Mouse (Mus musculus): ENCODE measurements around the gene Arhgap20.

Arhgap20 gene

GRCm38 (mm10) chr9:51764921-51765416 is at the start of gene Arhgap20:
TSS of gene Arhgap20 (plus strand) at chr9:51765337.
- DNase-seq (ENCODE audit: low spot score): peak; percentile 56

- DNase-seq (ENCODE audit: low spot score): no peak
These were observed 46.3 kb upstream of the Arhgap20 start for GRCm38 (mm10) chr9:51718793-51719192.

GRCm38 (mm10) chr9:51727960-51728359 is 37.2 kb upstream of the Arhgap20 start:
- DNase-seq (ENCODE audit: low spot score): peak; percentile 16

- DNase-seq (ENCODE audit: low spot score): no peak
These were observed 29.7 kb upstream of the Arhgap20 start for GRCm38 (mm10) chr9:51735180-51736034.

- no peak for DNase-seq (ENCODE audit: low spot score)
These were observed 28.3 kb upstream of the Arhgap20 start for GRCm38 (mm10) chr9:51736750-51737368.

- DNase-seq (ENCODE audit: low spot score): no peak
These were observed 26.8 kb upstream of the Arhgap20 start for GRCm38 (mm10) chr9:51738349-51738748.

GRCm38 (mm10) chr9:51739826-51740225 is 25.3 kb upstream of the Arhgap20 start:
- DNase-seq (ENCODE audit: low spot score): no peak

- no peak for DNase-seq (ENCODE audit: low spot score)
These were observed 15.0 kb upstream of the Arhgap20 start for GRCm38 (mm10) chr9:51750144-51750543.

GRCm38 (mm10) chr9:51761003-51761402 is 4.1 kb upstream of the Arhgap20 start:
- no peak for DNase-seq (ENCODE audit: low spot score)

- no peak for DNase-seq (ENCODE audit: low spot score)
These were observed 879 bp upstream of the Arhgap20 start for GRCm38 (mm10) chr9:51764041-51764875.

- DNase-seq (ENCODE audit: low spot score): no peak
These were observed 459 bp downstream of the Arhgap20 start for GRCm38 (mm10) chr9:51765417-51766174.

- no peak for DNase-seq (ENCODE audit: low spot score)
These were observed 1.3 kb downstream of the Arhgap20 start for GRCm38 (mm10) chr9:51766175-51767062.

- no peak for DNase-seq (ENCODE audit: low spot score)
These were observed 9.1 kb downstream of the Arhgap20 start for GRCm38 (mm10) chr9:51774201-51774600.

GRCm38 (mm10) chr9:51776459-51776858 is 11.3 kb downstream of the Arhgap20 start:
- DNase-seq (ENCODE audit: low spot score): no peak

- DNase-seq (ENCODE audit: low spot score): no peak
These were observed 12.0 kb downstream of the Arhgap20 start for GRCm38 (mm10) chr9:51777180-51777579.

GRCm38 (mm10) chr9:51779232-51779631 is 14.1 kb downstream of the Arhgap20 start:
- DNase-seq (ENCODE audit: low spot score): no peak

GRCm38 (mm10) chr9:51781092-51781491 is 16.0 kb downstream of the Arhgap20 start:
- no peak for DNase-seq (ENCODE audit: low spot score)

- DNase-seq (ENCODE audit: low spot score): no peak
These were observed 22.2 kb downstream of the Arhgap20 start for GRCm38 (mm10) chr9:51787380-51787779.

GRCm38 (mm10) chr9:51788466-51788865 is 23.3 kb downstream of the Arhgap20 start:
- no peak for DNase-seq (ENCODE audit: low spot score)

GRCm38 (mm10) chr9:51795206-51795605 is 30.1 kb downstream of the Arhgap20 start:
- peak; percentile 37 for DNase-seq (ENCODE audit: low spot score)
